Mouse (Mus musculus): ENCODE measurements around the gene Lao1.

DNA sequence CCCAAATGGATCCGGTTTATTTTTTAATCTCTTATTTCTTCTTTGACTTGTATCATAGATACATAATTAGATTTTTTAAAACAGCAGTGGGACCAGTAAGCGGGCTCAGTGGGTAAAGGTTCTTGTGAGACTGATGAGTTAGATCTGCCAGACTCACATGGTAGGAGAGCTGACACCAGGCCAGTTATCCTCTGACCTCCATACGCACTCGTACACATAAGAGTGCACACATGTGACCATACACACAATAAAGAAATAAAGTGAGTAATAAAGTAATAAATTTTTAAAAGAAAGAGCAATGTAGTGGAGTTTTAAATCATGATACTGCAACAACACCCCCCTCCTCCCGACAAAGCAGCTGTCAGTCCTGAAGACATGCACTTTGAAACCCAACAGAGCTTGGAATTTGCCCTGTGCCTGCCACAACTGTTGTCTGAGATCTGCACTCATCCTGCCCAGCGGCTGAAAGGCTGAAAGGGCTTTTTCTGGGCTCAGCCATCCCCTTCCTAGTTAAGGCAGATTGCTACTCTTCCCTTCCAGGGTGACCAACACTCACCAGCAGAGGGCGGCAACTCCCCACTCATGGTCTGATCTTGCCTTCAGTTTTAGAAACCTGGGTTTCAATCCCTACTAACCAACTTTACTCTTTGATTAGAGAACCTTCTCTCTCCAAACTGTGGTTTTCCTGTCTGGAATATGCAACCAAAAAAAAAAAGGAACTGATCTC is 43.4 kb downstream of the Lao1 start:
- TF ChIP-seq POLR2A (IDR thresholded peaks at IDR 0.05; ENCODE audit: borderline replicate concordance, extremely low read depth, insufficient read depth, insufficient read length, poor library complexity, severe bottlenecking) (no peak), CTCF (IDR thresholded peaks at IDR 0.05; ENCODE audit: borderline replicate concordance, extremely low read depth, insufficient read depth, insufficient read length) (peak; percentile 88)
